Mouse (Mus musculus) spleen, postnatal 14 days (tissue): ENCODE measurements around the gene Gzmb.
"Not testable (repeated sequence)": the region's sequence is repeated elsewhere in the genome, so short reads cannot be mapped to it uniquely, and the experiment has no call there.

ENCODE experiments used
- DNase-seq, 2 experiments: peaks; one replicate each; pipeline ENCODE4 v3.0.0; 2021 to 2022; ENCODE audit warnings: low spot score in 2 of 2

Gzmb gene

DNA sequence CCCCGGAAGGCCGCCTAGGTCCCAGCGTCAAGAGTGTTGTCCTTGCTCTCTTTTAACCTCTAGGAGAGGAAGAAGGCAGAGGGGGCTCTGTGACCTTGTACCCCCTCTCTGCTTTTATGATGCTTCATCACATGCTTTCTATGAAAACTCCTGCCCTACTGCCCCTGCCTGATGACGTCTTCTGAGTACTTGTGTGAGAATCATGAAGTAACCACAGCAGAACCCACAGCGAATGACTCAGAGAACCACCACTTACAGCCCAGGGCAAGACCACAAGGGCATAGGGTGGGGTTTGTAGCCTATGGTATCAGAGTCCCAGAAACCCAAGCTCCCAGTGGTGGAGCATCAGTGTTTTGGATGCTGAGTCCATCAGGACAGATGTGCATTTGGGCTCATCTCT, at the start of gene Gzmb:
Gene Gzmb, minus strand, starts transcription at position 108 of the 400 bp plus-strand sequence.
- no peak for DNase-seq

GRCm38 (mm10) chr14:56311801-56312200, 49.7 kb upstream of the Gzmb start:
- not testable (repeated sequence) for DNase-seq

DNA sequence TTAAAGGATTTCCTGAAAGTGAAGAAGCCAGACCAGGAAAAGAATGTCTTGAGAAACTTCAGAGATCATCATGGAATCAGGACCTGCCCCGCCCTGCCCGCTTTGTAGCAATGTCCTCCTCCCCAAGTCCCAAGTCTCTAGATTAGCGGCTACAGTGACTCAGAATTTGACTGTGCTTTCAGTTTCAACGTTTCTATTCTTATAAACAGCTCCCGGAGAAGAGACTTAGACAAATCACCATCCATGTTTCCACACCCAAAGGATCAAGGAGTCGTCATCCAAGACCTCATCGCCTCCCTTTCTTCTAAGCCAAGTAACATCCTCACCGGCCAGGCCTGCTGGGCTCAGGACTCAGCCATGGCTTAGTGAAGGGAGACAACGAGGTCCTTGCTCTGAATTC, 48.2 kb upstream of the Gzmb start:
- no peak for DNase-seq

GRCm38 (mm10) chr14:56304149-56304548, 42.1 kb upstream of the Gzmb start:
- no peak for DNase-seq

DNA sequence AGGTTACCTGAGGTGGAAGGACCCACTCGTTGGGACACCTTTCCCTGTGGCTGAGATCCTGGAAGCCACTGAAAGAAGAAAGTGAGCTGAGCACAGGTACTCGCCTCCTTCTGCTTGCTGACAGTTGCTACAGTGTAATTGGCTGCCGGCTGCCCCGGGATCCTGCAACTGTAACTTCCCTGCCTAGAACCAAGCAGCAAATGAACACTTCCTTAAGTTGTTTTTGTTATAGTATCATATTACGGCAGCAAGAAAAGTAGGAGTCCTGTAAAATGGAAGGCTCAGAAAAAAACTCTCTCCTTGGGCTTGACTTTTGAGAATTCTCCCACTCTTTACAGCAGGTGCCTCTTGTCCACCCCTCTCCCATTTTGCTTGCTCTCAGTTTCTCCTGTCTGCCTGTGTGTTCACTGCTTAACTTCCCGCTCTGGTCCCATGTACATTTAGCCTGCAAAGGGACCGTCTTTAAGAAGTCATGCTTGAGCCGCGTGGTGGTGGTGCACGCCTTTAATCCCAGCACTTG, 41.5 kb upstream of the Gzmb start:
- DNase-seq, result no peak

- DNase-seq, result no peak
Measured at GRCm38 (mm10) chr14:56302091-56302490, 40.0 kb upstream of the Gzmb start.

- no peak for DNase-seq
Measured at GRCm38 (mm10) chr14:56296786-56297185, 34.7 kb upstream of the Gzmb start.

DNA sequence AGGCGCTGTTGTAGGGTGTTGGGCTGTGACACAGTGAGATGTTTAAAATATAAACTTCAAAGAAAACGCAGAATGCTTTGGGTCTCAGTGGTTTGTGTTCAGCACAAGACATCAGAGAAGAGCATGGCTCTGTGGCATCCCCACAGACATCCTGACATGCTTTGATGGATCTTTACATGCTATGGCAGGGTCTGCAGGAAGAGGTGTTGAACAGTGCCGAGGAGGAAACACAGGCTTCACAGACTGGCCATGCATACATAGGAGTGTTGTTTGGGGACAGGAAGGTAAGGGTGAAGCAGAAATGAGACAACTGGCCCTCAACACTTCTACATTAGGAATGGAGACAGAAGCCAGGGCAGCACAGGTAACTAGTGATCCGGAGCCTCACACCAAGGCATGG, 34.0 kb upstream of the Gzmb start:
- DNase-seq, result no peak

GRCm38 (mm10) chr14:56293146-56293545, 31.1 kb upstream of the Gzmb start:
- no peak for DNase-seq

- DNase-seq, result no peak
Measured at GRCm38 (mm10) chr14:56288651-56289050, 26.6 kb upstream of the Gzmb start.

- no peak for DNase-seq
Measured at GRCm38 (mm10) chr14:56287806-56288205, 25.7 kb upstream of the Gzmb start.

DNA sequence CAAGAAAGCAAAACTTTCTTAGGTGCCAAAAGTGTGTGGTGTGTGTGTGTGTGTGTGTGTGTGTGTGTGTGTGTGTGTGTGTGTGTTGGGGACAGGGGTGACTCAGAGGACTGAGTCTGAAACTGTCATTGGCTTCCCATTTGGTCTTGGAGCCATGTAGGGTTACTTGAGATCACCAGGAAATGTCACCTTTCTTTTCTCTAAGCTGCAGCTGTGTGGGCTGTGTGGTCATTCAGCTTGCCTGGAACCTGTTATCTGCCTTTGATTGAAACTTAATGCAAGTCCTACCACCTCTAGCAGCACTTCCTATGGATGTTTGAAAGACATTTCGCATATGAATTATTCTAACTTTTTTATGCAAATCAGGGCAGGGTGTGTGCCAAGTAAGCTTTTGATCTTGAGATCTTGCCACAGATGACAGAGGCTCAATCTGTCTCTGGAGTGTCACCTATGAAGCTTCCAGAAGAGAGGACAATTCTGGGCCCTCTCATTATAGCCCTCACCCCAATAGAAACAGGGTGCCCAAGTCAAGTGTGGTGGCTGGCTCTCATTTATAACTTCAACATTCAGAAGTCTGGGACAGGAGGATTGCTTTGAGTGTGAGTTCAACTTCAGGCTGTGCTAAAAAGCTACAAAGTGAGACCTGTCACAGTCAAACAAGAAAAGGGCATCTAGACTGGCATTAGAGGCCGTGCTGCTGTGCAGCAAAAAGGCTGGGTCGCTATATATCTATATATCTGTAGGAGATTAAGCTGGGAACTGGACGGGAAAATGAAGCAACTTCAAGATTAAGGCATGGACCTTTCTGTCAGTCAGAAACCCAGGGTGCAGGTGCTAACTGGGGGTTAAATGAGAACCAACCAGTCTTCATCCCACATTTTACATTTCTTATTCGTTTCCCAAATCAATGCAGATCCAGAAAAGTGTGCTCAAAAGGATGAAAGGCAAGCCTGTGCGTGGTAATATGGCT, 22.6 kb upstream of the Gzmb start:
- DNase-seq, result no peak

DNA sequence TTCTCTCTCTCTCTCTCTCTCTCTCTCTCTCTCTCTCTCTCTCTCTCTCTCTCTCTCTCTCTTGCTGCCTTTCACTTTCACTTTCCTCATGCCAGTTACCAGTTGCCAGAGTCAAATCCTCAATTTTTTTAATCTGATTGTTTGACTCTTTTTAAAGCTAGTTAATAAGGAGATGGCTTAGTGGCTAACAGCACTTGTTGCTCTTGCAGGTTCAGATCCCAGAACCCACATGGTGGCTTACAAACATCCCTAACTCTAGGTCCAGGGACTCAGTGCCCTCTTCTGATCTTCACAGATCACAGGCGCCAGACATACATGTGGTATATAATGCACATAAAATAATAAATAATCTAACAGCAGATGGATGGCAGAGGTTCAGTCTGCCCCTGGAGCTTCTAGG, 21.8 kb upstream of the Gzmb start:
- DNase-seq, result no peak

DNA sequence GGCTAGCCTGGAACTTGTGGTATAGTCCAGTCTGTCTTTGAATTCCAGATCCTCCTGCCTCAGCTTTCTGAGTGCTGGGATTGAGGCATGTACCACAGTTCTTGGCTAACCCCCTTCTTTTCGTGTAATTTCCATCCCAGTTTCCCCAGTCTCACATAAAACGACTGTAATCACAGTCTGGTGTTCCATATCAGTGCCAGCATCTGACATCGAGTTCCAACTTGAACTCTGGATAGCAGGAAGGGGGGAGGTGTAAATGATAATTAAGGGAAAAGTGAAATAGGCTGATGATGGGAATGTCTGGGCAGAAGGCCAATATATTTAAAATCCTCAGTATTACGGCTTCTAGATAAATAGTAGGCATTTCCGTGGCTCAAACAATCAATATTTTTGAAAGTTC, 19.0 kb upstream of the Gzmb start:
- DNase-seq, result no peak

GRCm38 (mm10) chr14:56278691-56279090, 16.6 kb upstream of the Gzmb start:
- not testable (repeated sequence) for DNase-seq

DNA sequence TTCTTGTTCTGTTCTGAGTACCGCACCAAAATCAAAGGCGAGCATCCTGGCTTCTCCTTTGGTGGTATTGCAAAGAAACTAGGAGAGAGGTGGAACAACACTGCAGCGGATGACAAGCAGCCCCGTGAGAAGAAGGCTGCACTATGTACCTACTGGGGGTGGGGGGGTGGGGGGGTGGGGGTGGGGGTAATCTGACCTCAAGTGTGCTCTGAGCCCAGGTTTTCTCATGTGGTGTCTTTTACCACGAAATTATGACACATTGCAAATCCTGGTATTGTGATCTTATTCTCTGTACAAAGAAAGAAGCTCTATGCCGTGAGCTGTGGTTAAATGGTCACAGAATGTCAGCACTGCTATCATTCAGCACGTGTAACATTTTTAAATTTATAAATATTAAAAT, 14.0 kb upstream of the Gzmb start:
- DNase-seq, result not testable (repeated sequence)

- DNase-seq, result no peak
Measured at GRCm38 (mm10) chr14:56266109-56266508, 4.0 kb upstream of the Gzmb start.

- no peak for DNase-seq
Measured at GRCm38 (mm10) chr14:56240409-56240808, 21.7 kb downstream of the Gzmb start.

DNA sequence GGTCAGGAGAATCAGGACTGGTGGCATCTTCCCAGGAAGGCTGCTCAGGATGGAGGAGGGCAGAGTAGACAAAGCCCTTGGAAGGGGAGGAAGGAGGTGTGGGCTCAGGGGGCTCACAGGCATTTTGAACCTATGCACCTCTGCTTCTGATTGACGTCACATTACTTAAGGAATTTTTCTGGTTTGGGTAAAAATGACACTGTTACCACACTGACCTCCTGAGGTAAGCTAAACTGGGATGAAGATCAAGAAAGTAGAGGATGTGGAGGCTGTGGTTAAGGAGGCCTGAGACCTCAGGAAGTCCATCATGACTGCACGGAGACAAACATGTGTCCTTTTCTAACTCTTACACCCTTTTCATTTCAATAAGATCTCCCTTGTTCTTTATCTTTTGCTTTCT, 27.5 kb downstream of the Gzmb start, which contains the start of gene Gzmc:
Gene Gzmc, minus strand, starts transcription at position 101 of the 400 bp plus-strand sequence.
- DNase-seq, result no peak

DNA sequence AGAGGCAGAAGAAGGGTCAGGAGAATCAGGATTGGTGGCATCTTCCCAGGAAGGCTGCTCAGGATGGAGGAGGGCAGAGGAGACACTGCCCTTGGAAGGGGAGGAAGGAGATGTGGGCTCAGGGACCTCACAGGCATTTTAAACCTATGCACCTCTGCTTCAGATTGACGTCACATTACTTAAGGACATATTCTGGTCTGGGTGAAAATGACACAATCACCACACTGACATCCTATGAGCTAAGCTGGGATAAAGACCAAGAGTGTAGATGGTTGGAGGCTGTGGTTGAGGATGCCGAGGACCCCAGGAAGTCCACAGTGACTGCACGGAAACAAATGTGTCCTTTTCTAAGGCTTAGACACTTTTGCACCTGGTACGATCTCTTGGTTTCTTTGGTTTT, 50.7 kb downstream of the Gzmb start, which contains the start of gene Gzmf:
Gene Gzmf, minus strand, starts transcription at position 101 of the 400 bp plus-strand sequence.
- DNase-seq, result no peak
